Mouse (Mus musculus): Measurements from ENCODE around the gene Zfp740.
A peak's percentile ranks its signal among the peaks of the same experiment; 100 is the strongest.

GRCm38 (mm10) chr15:102231748-102232147 is 28.7 kb downstream of the Zfp740 start, which contains the start of gene Itgb7:
- TF ChIP-seq CTCF (IDR thresholded peaks at IDR 0.05; ENCODE audit: borderline replicate concordance, insufficient read depth, low read depth, low read length) (no peak), POLR2A (IDR thresholded peaks at IDR 0.05; ENCODE audit: borderline replicate concordance, insufficient read depth, low read length) (0 out of 2 replicates have a peak, but pooled peaks have one; percentile 11)

Data from cerebellum, adult 2 months (tissue).